Comparison of ENCODE assay signal across 14 mouse cellular contexts in genomic region chr15:100307438-100308096, GRCm38 (mm10). TPM values are rescaled to one million over a fixed set of nuclear protein-coding genes. Genes with fewer than 3 reads are reported as not detected.
DNase-seq lines count a peak whose midpoint lies in the region; ATAC-seq and TF ChIP-seq lines count a peak whose summit lies in the region.
"Not testable (repeated sequence)": the region's sequence is repeated elsewhere in the genome, so short reads cannot be mapped to it uniquely, and the experiment has no call there.
"Had no signal": no experiment of that assay in that cellular context is flagged by ENCODE, and none has a peak within 500 bp of the region (broad histone marks: within the 10 kb centered on the region; RNA-seq: fewer than 3 reads in every experiment).

No protein-coding gene starts in this region.

- not testable (repeated sequence) for H3K4me3 ChIP-seq in forebrain, embryonic 14.5 days (ENCODE audit: low read depth, low read length); hindbrain, postnatal 0 days (ENCODE audit: low read length); lung, postnatal 0 days (ENCODE audit: low read depth, low read length)

- H3K9me3 ChIP-seq in forebrain, embryonic 14.5 days (replicated peaks; ENCODE audit: control insufficient read depth, low read length); hindbrain, postnatal 0 days (ENCODE audit: low read length); lung, postnatal 0 days (ENCODE audit: low read length): not testable (repeated sequence)

- H3K27ac ChIP-seq in forebrain, embryonic 14.5 days (ENCODE audit: low read depth, low read length); hindbrain, postnatal 0 days; lung, postnatal 0 days (ENCODE audit: low read length): not testable (repeated sequence)

- TF ChIP-seq CTCF in hindbrain, postnatal 0 days (IDR thresholded peaks at IDR 0.05; ENCODE audit: low read depth), result peak; percentile 64
- TF ChIP-seq CTCF in lung, postnatal 0 days (IDR thresholded peaks at IDR 0.05), result peak; percentile 67

- ATAC-seq in forebrain, embryonic 14.5 days; hindbrain, postnatal 0 days: not testable (repeated sequence)
- ATAC-seq in lung, postnatal 0 days, result peak; percentile 45

- H3K36me3 ChIP-seq in forebrain, embryonic 14.5 days (ENCODE audit: control insufficient read depth, insufficient read depth, low read length); hindbrain, postnatal 0 days (ENCODE audit: insufficient read depth, low read length); lung, postnatal 0 days (ENCODE audit: insufficient read depth, low read length): not testable (repeated sequence)

- TF ChIP-seq EP300 in lung, postnatal 0 days (IDR thresholded peaks at IDR 0.05), result not testable (repeated sequence)

- not testable (repeated sequence) for H3K9ac ChIP-seq in forebrain, embryonic 14.5 days (ENCODE audit: low read length); hindbrain, postnatal 0 days (replicated peaks; ENCODE audit: low read length); lung, postnatal 0 days (replicated peaks; ENCODE audit: low read depth)

- H3K4me1 ChIP-seq in forebrain, embryonic 14.5 days (ENCODE audit: control insufficient read depth, insufficient read depth, low read length); hindbrain, postnatal 0 days (ENCODE audit: insufficient read depth, low read length); lung, postnatal 0 days (ENCODE audit: insufficient read depth, low read depth, low read length): not testable (repeated sequence)

- 48% methylated on average over 11 of the region's 11 CpGs for WGBS in forebrain, embryonic 14.5 days
- WGBS in hindbrain, postnatal 0 days, result 45% methylated on average over 9 of the region's 11 CpGs
- 32% methylated on average over 11 of the region's 11 CpGs for WGBS in lung, postnatal 0 days

- H3K4me2 ChIP-seq in forebrain, embryonic 14.5 days (ENCODE audit: low read length); hindbrain, postnatal 0 days (ENCODE audit: low read depth, low read length): not testable (repeated sequence)
- peak overlapping the region; percentile 35 for H3K4me2 ChIP-seq in lung, postnatal 0 days (replicated peaks; ENCODE audit: low read depth, low read length)

- not testable (repeated sequence) for H3K27me3 ChIP-seq in forebrain, embryonic 14.5 days (replicated peaks; ENCODE audit: control insufficient read depth, insufficient read depth, low read length); hindbrain, postnatal 0 days (ENCODE audit: insufficient read depth, low read length); lung, postnatal 0 days (replicated peaks; ENCODE audit: insufficient read depth, low read length)

- peak; percentile 36 for DNase-seq in T-cell, adult 2 months (ENCODE audit: low spot score)
- peak; percentile 69 for DNase-seq in cerebellum, adult 9-10 months
- DNase-seq in forebrain, embryonic 14.5 days (ENCODE audit: low spot score), result peak; percentile 61
- peak; percentile 71 for DNase-seq in hindbrain, postnatal 0 days (ENCODE audit: low spot score)
- peak; percentile 39 for DNase-seq in layer of hippocampus, adult 11-12 months (ENCODE audit: low spot score)
- peak; percentile 75 for DNase-seq in lung, postnatal 0 days (ENCODE audit: low spot score)
- peak; percentile 62 for DNase-seq in retina, postnatal 1 day
- DNase-seq in urinary bladder, postnatal 14 days (ENCODE audit: low spot score), result peak; percentile 53

RNA-seq across cellular contexts. Expression of gene Mettl7a1, which starts 3.6 kb away (rescaled TPM):
- 3.8 and 5.4 TPM in 2 replicates for polyA plus RNA-seq in forebrain, embryonic 14.5 days (2014; fragmentation: Nextera tagmentation; extraction: Ambion mirVana)
- total RNA-seq in hindbrain, postnatal 0 days (2014; rRNA removed), result 4.9 and 9.3 TPM in 2 replicates
- 1.8 and 2.6 TPM in 2 replicates for polyA plus RNA-seq in hindbrain, postnatal 0 days (2015; fragmentation: Nextera tagmentation; extraction: Ambion mirVana)
- polyA plus RNA-seq in lung, postnatal 0 days (2015; fragmentation: Nextera tagmentation; extraction: Ambion mirVana), result 62.9 and 88.1 TPM in 2 replicates

RNA-seq across cellular contexts. Expression of gene Tmprss12, which starts 26.9 kb away (rescaled TPM):
- polyA plus RNA-seq in forebrain, embryonic 14.5 days (2014; fragmentation: Nextera tagmentation; extraction: Ambion mirVana), result not detected in 2 replicates
- not detected in 2 replicates for total RNA-seq in hindbrain, postnatal 0 days (2014; rRNA removed)
- not detected in 2 replicates for polyA plus RNA-seq in hindbrain, postnatal 0 days (2015; fragmentation: Nextera tagmentation; extraction: Ambion mirVana)
- not detected in 2 replicates for polyA plus RNA-seq in lung, postnatal 0 days (2015; fragmentation: Nextera tagmentation; extraction: Ambion mirVana)
- total RNA-seq: adrenal gland, adult 2 months; layer of hippocampus, postnatal 25 days; megakaryocyte, adult 5-6 weeks had no signal
- polyA plus RNA-seq: adrenal gland, adult 2 months; forebrain, embryonic 15.5 days; heart, embryonic 13.5 days; urinary bladder, adult 2 months had no signal

RNA-seq across cellular contexts. Expression of gene Mettl7a3, which starts 27.2 kb away (rescaled TPM):
- not detected in 2 replicates for polyA plus RNA-seq in forebrain, embryonic 14.5 days (2014; fragmentation: Nextera tagmentation; extraction: Ambion mirVana)
- 0.36 and 1.2 TPM in 2 replicates for total RNA-seq in hindbrain, postnatal 0 days (2014; rRNA removed)
- polyA plus RNA-seq in hindbrain, postnatal 0 days (2015; fragmentation: Nextera tagmentation; extraction: Ambion mirVana), result 0.10 and 0.25 TPM in 2 replicates
- polyA plus RNA-seq in lung, postnatal 0 days (2015; fragmentation: Nextera tagmentation; extraction: Ambion mirVana), result 0.12 TPM in 2 replicates
- total RNA-seq: megakaryocyte, adult 5-6 weeks had no signal
- polyA plus RNA-seq: forebrain, embryonic 15.5 days; heart, embryonic 13.5 days had no signal

RNA-seq across cellular contexts. Expression of gene Methig1, which starts 45.4 kb away (rescaled TPM):
- polyA plus RNA-seq in forebrain, embryonic 14.5 days (2014; fragmentation: Nextera tagmentation; extraction: Ambion mirVana), result not detected in 2 replicates
- total RNA-seq in hindbrain, postnatal 0 days (2014; rRNA removed), result 0.31 and 1.3 TPM in 2 replicates
- not detected in 2 replicates for polyA plus RNA-seq in hindbrain, postnatal 0 days (2015; fragmentation: Nextera tagmentation; extraction: Ambion mirVana)
- not detected in 2 replicates for polyA plus RNA-seq in lung, postnatal 0 days (2015; fragmentation: Nextera tagmentation; extraction: Ambion mirVana)
- total RNA-seq: layer of hippocampus, postnatal 25 days; megakaryocyte, adult 5-6 weeks had no signal
- polyA plus RNA-seq: adrenal gland, adult 2 months; forebrain, embryonic 15.5 days; heart, embryonic 13.5 days; urinary bladder, adult 2 months had no signal

RNA-seq across cellular contexts. Expression of gene Mettl7a2, which starts 45.4 kb away (rescaled TPM):
- not detected in 2 replicates for polyA plus RNA-seq in forebrain, embryonic 14.5 days (2014; fragmentation: Nextera tagmentation; extraction: Ambion mirVana)
- not detected in 2 replicates for total RNA-seq in hindbrain, postnatal 0 days (2014; rRNA removed)
- not detected in 2 replicates for polyA plus RNA-seq in hindbrain, postnatal 0 days (2015; fragmentation: Nextera tagmentation; extraction: Ambion mirVana)
- polyA plus RNA-seq in lung, postnatal 0 days (2015; fragmentation: Nextera tagmentation; extraction: Ambion mirVana), result 0.11 and 0.19 TPM in 2 replicates
- total RNA-seq: megakaryocyte, adult 5-6 weeks had no signal
- polyA plus RNA-seq: adrenal gland, adult 2 months; forebrain, embryonic 15.5 days; heart, embryonic 13.5 days; urinary bladder, adult 2 months had no signal
